Mouse (Mus musculus): ENCODE measurements around the gene Rpl3l.
"Not testable (repeated sequence)": the region's sequence is repeated elsewhere in the genome, so short reads cannot be mapped to it uniquely, and the experiment has no call there.

Gene Rpl3l

DNA sequence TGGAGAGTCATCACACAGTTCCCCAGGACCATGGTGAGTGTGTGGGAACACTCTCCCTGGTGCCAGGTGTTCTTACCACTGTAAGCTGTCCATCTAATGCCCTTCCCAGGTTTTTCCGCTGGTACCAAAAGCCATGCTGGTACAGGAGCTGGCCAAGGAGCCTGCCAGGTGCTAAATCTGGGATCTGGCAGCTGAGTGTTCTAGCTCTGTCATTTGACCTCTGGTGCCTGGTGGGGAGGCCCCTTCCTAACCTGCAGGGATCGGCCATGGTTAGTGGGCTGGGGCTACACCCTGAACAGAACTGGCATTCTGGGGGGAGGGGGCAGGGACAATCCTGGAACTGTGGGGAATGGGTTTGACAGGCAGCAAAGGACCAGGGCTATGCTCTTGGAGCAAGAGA lies at the start of gene Rpl3l:
TSS of gene Rpl3l (plus strand) at position 203 of the 400 bp plus-strand sequence.
- DNase-seq (ENCODE audit: low spot score), result no peak

GRCm38 (mm10) chr17:24686514-24686913 lies 41.1 kb upstream of the Rpl3l start:
- DNase-seq (ENCODE audit: low spot score), result peak; percentile 78

GRCm38 (mm10) chr17:24687146-24687595 lies 40.4 kb upstream of the Rpl3l start:
- peak; percentile 71 for DNase-seq (ENCODE audit: low spot score)

DNA sequence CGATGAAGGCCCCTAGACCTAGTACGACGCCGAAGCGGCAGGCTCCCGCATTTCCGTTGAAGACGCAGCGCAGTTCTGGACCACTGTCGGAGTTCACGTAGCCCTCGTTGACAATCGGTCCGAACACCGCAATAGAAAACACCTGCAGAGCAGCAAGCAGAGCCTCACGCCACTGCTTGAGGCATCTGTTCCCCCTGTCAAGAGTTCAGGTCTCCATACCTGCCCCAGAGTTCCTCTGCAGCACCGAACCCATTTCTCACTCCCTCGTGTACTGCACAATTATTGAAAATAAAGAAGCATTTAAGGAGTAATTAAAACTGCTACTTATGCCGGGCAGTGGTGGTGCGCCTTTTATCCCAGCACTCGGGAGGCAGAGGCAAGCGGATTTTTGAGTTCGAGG lies 40.0 kb upstream of the Rpl3l start:
- no peak for DNase-seq (ENCODE audit: low spot score)

DNA sequence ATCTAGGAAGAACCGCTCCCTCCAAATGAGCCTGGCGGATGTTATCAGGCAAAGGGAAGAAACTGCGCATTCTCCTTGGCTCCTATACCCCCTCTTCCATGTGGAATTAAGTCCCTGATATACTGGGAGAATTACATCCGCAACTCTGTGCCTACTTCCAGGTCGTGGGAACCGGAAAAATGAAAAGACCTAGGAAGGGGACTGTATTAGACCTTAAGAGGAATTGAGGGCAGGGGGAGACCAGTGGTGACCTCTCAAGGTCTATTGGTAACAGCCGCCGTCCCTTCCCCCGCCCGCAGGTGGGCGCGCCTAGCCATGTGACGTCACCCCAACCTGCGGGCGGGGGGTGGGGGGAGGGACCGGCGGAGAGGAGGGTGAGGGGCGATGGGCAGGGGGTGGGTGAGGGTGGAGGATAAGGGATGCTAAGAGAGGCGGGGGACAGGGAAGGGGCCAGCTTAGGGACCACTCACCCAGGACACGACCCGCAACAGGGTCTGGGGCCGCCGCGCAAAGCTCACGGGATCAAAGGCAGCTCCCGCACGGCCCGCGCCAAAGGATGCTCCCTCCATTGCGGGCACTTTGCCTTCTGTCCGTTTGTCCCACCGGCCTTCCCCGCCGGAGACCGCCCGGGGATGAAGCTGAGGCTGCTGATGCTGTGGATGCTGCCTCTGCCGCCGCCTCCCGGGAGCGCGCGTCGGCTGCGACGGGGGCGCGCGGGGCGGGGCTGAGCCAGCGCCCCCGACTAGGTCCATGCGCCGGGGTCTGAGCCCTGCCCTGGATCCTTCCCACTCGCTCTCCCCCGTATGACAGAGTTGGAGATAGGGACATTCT lies 38.2 kb upstream of the Rpl3l start, which contains the start of gene Syngr3:
TSS of gene Syngr3 (minus strand) at position 705 of the 831 bp plus-strand sequence.
- no peak for DNase-seq (ENCODE audit: low spot score)

DNA sequence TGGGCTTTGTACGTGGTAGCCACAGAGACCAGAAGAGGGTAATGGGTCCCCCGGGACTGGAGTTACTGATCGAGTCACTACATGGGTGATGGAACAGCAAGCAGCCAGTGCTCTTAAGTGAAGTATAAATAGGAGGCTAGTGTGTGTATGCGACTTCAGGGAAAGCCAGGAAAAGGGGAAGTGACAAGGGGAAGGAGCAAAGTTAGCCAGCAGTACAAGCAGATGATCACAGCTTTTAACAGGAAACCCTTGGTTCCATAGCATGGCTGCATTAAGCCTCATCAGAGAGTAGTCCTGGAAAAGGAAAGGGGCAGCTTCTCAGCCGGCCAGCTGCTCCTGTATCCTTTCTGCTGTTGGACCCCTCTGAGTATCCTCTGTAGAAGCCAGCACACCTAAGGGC lies 35.2 kb upstream of the Rpl3l start:
- DNase-seq (ENCODE audit: low spot score), result no peak

GRCm38 (mm10) chr17:24695326-24696010 lies 32.2 kb upstream of the Rpl3l start:
- DNase-seq (ENCODE audit: low spot score), result no peak

DNA sequence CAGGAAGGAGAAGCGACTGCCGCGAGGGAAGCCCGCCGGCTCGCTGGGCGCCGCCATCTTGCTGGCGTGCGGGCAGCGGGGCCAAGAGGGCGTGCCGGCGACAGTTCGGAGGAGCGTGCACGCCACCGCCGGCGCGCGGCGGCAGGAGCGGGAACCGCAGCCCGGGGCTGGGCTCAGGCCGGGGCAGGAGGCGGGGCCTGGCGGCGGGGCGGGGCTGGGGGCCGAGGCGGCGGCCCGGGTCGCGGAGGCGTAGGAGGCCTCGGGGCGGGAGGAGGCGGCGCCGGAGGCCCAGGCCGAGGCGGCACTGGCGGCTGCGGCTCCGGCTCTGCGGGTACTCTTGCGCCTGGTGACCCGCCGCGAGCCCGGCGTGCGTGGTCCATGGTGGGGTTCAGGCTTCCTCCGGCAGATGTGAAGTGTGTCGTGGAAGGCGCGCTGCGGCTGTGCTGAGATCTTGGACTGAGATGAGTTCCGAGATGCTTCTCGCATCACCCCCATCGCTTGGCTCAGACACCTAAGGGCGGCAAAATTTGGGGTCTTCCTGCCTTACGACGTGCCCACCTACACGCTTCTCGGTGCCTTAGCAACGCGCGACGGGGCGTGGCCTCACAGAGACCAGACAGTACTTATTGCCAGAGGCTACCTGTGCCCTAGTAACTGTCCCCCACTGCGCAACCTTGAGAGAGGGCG lies 31.5 kb upstream of the Rpl3l start, which contains the start of the genes Gfer and Noxo1:
TSS of gene Gfer (minus strand) at position 146 of the 687 bp plus-strand sequence.
TSS of gene Noxo1 (plus strand) at position 224 of the 687 bp plus-strand sequence.
- peak; percentile 87 for DNase-seq (ENCODE audit: low spot score)

- DNase-seq (ENCODE audit: low spot score), result no peak
Observed at GRCm38 (mm10) chr17:24697985-24698384, 29.6 kb upstream of the Rpl3l start.

GRCm38 (mm10) chr17:24698715-24699114 lies 28.9 kb upstream of the Rpl3l start:
- no peak for DNase-seq (ENCODE audit: low spot score)

- DNase-seq (ENCODE audit: low spot score), result no peak
Observed at GRCm38 (mm10) chr17:24699473-24699872, 28.1 kb upstream of the Rpl3l start.

GRCm38 (mm10) chr17:24701251-24701650 lies 26.4 kb upstream of the Rpl3l start:
- no peak for DNase-seq (ENCODE audit: low spot score)

DNA sequence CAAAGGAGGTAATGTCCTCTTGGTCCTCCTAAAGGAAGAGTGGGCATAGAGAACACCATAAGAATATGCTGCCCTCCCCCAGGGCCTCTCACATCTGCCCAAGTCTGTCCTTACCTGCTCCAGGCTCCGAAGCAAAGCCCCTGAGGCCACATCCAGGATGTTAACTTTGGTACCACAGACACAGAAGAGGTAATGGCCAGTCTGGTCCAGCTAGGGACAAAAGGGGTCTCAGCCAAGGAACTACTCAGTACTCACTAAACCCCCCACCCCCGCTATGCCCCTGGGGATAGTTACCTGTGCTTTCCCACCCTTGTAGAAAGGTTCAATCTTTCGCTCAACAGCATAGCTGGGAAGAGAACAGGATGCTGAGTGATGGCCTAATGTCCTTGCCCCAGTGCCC lies 21.8 kb upstream of the Rpl3l start:
- DNase-seq (ENCODE audit: low spot score), result no peak

DNA sequence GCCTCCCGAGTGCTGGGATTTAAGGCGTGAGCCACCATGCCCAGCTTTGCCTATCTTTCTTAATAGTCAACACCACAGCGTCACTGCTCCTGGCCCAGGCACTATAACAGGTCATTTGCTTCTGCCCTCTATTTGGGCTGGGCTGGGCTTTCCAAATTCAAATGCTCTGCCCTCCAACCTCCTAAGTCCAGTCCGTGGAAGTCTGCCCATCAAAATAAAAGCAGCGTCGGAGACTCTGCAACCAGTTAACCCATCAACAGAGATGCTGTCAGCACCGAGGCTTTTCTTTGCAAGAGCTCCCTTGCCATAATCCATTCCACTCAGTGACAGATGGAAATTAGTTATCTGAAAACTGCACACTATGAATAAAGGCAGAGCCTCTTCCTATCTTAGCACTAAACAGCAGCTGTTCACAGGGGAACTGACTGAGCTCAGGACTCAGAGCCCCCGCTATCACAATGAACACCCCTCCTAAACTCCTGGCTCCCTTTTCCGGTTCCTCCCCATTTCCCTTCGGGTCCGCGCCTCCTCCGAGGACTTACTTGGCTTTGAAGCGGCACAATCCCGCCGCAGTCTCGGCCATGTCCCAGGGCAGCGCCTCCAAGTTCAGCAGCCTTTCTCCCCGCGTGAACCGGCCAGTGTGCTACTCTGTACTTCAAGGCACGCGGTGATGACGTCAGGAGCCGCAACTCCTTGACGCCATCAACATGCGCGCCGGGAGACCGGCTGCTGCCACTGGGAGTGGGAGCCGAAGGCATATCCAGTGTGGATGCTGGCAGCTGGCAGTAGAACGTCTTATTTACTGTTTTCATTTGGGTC lies 20.4 kb upstream of the Rpl3l start, which contains the start of gene Tbl3:
TSS of gene Tbl3 (minus strand) at position 679 of the 819 bp plus-strand sequence.
- peak; percentile 91 for DNase-seq (ENCODE audit: low spot score)

GRCm38 (mm10) chr17:24707801-24708425 lies 19.7 kb upstream of the Rpl3l start:
- peak; percentile 51 for DNase-seq (ENCODE audit: low spot score)

GRCm38 (mm10) chr17:24708646-24709045 lies 19.0 kb upstream of the Rpl3l start:
- no peak for DNase-seq (ENCODE audit: low spot score)

- DNase-seq (ENCODE audit: low spot score), result no peak
Observed at GRCm38 (mm10) chr17:24715556-24715955, 12.1 kb upstream of the Rpl3l start.

GRCm38 (mm10) chr17:24716166-24716682 lies 11.4 kb upstream of the Rpl3l start:
- DNase-seq (ENCODE audit: low spot score), result no peak

GRCm38 (mm10) chr17:24717943-24718342 lies 9.7 kb upstream of the Rpl3l start, which contains the start of the genes Rnf151 and Rps2:
TSS of gene Rnf151 (minus strand) at chr17:24718063.
TSS of gene Rps2 (plus strand) at chr17:24718116.
- DNase-seq (ENCODE audit: low spot score), result no peak

DNA sequence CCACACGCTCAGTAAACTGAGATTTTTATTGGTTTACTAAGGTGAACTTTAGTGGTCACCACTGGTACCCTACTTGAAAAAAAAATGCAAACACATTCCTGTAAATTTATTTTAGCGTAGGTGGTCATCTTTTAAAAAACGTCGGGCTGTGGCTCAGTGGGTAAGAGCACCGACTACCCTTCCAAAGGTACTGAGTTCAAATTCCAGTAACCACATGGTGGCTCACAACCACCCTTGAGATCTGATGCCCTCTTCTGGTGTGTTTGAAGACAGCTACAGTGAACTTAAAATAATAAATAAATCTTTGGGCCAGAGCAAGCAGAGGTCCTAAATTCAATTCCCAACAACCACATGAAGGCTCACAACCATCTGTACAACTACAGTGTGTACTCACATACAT lies 8.7 kb upstream of the Rpl3l start:
- DNase-seq (ENCODE audit: low spot score), result not testable (repeated sequence)

Data from yolk sac, embryonic 10.5 days (tissue).